Mouse (Mus musculus): ENCODE measurements around the gene Tspan14.

Tspan14 gene

DNA sequence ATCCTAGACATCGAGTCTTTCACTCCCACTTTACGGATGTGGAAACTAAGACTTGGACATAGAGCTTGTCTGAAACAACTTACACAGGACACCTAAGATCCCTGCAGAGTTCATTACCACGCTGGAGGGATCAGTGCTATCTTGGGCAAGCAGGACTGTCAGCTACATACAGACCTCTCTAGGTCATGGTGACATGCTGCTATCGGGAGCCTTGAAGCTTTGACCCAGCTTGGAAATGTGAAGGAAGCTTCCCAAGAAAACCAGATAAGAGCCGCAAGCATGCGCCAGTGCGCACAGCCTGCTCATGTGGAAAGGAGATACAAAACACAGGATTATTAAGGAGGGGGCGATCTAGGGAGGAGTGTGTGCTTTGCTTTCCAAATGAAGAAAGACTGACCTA lies 50.8 kb downstream of the Tspan14 start:
- no peak for DNase-seq

DNA sequence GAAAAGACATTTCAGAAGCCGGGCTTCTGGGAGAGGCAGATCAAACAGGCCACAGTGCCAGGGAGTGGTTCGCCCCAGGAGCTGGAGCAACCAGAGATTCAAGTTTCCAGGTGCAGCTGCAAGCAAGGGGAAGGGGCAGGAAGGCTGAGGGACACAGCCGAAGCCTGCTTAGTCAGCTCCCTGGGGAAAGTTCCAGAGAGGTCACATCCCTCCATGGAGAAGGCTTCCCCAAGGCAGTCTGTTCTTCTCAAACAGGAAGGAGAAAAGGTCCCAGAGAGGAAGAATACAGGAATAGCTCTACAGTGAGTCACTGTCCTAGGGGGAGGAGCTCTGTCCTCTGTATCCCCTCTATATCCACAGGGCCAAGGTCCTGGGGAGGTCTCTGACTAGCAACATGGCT lies 51.9 kb downstream of the Tspan14 start:
- no peak for DNase-seq

DNA sequence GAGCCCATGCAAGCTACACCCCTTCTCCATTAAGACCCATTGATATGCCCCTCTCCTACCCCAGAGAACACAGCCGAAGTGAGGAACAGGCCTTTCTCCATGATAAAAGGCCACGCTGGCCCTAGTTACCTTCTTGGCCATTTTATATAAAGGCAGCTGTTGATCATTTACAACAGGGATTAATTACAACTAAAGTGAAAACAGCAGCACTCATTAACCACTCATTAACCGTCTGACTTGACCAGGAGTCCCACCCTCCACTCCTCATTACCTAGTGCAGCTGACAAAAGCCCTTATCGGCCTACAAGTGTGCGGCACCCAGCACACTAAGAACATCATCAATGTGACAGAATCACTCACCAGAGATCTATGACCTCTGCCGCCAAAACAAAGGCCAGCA lies 52.9 kb downstream of the Tspan14 start:
- DNase-seq, result no peak

DNA sequence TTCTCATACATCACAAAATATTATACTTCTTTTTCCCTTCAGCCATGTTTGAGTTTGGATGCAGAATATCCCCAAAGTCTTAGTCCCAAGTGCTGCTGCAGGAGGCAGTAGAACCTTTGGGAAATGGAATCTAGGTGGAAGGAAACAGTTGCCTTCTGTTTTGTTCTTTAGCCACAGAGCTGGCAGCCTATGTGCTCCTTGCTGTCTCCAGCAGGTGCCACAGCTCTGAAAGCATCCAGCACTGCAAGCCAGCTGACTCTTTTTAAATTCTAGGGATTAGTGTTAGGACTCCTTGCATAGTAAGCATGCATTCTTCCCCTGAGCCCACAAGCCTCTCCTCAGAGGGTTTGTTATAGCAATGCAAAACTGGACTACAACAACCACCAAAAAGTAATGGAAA lies 55.1 kb downstream of the Tspan14 start:
- no peak for DNase-seq

DNA sequence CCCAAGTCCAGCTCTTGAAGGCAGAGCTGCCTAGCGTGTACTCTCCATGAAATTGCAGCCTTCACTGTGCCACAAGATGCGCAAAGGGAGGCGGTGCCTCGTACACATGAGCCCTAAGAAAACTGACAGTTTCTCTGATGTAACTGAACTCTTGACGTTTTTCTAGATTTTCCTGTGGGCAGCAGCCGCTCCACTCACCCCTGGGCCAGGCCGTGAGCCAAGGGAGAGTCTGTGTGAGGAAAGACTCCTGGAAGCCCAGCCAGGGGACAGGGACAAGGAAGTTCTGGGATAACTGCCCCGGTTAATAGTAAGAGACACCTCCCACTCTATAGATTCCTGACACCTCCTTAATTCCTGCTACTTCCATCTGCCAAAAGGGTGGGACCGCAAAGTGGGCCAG lies 57.8 kb downstream of the Tspan14 start:
- no peak for DNase-seq

GRCm38 (mm10) chr14:40906770-40907169 lies 59.8 kb downstream of the Tspan14 start:
- DNase-seq, result no peak

GRCm38 (mm10) chr14:40905813-40906212 lies 60.8 kb downstream of the Tspan14 start:
- DNase-seq, result no peak

GRCm38 (mm10) chr14:40902307-40903055 lies 64.1 kb downstream of the Tspan14 start:
- no peak for DNase-seq

- DNase-seq, result no peak
Measured at GRCm38 (mm10) chr14:40900267-40900666, 66.3 kb downstream of the Tspan14 start.

DNA sequence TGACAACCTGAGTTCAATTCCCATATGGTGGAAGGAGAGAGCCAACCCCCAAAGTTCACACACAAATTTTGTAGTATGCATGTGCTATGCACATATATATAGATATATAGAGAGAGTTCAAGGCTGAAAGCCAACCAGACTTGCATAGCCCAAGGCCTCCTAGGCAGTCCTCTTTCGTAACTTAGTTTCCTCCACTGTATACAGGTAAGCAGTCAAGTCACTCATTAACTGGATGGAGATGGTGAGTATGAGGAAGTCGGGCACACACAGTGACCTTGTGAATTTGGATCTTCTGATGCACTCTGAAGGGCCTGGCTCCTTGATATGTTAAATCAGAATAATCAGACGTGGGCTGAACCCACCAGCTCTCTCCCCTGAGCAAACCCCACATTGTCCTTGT lies 68.7 kb downstream of the Tspan14 start:
- no peak for DNase-seq

- DNase-seq, result no peak
Measured at GRCm38 (mm10) chr14:40895681-40896080, 70.9 kb downstream of the Tspan14 start.

DNA sequence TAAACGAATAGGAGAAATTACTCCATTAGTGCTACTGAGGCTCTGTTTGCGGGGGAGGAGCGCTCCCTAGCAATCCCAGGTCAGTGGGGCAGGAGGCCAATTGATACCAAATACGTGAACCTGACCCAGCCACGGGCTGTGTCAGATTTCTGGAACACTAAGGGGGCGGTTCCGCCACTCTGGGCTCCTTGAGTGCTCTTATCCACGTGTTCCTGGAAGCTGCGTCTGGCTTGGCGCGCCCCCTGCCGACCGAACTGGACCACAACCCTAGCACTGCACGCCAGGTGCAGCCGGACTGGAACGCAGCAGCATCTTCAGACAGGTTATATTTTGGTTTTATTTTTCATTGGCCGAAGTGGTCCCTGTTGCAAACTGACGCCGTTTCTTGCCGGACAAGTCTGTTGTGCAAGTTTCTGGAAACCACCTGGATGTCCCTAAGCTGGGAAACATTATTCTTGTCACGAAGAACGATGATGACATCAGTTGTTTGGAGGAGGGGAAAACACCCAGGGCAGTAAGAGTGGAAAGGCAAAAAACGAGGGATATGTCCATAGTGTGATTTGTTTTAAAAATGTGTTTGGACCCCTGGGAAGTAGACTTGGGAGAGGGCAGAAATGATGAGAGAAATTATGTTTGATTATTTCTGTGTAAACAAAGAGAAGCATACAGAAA lies 71.9 kb downstream of the Tspan14 start:
- DNase-seq, result peak; percentile 50

GRCm38 (mm10) chr14:40893884-40894283 lies 72.7 kb downstream of the Tspan14 start:
- no peak for DNase-seq

DNA sequence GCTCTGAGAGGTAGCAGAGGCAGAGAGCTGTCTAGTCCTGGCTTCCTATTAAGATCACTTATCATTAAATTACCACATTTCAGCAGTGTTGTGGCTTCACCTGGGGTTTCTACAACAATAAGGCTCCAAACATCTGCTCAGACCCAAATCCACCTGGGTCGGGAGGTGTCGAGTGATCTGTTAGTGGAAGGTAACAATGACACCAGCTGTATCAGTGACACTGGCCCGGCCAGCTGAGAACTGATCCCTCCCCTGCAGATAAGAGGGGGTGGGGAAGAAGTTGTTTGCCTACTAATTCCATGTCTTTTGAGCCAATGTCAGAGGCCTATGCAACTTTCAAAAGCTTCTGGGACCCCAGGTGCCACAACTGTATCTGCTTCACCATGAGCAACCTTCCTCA lies 73.4 kb downstream of the Tspan14 start, which contains the start of gene Sh2d4b:
TSS of gene Sh2d4b (minus strand) at position 71 of the 400 bp plus-strand sequence.
- DNase-seq, result no peak

GRCm38 (mm10) chr14:40892326-40892825 lies 74.2 kb downstream of the Tspan14 start:
- no peak for DNase-seq

GRCm38 (mm10) chr14:40891506-40891905 lies 75.1 kb downstream of the Tspan14 start:
- DNase-seq, result no peak

DNA sequence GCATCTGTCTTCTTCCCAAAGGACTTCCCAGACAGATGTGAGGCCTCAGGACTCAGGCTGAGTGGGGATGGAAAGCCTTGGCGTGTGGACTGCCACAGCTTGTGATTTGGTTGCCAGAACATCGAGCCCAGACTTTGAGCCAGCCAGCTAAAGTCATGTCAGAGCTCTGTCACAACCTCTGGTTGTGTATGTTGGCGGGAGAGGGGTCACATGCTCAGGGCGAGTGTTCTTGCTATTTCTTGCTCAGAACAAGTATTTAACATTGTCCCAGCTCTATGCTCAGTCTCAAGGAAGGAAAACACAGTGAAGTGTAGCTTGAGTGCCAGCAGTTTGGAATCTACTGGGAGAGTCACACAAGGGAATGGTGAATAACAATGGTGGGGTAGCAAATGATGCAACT lies 76.9 kb downstream of the Tspan14 start:
- DNase-seq, result no peak

GRCm38 (mm10) chr14:40889181-40889580 lies 77.4 kb downstream of the Tspan14 start:
- no peak for DNase-seq

DNA sequence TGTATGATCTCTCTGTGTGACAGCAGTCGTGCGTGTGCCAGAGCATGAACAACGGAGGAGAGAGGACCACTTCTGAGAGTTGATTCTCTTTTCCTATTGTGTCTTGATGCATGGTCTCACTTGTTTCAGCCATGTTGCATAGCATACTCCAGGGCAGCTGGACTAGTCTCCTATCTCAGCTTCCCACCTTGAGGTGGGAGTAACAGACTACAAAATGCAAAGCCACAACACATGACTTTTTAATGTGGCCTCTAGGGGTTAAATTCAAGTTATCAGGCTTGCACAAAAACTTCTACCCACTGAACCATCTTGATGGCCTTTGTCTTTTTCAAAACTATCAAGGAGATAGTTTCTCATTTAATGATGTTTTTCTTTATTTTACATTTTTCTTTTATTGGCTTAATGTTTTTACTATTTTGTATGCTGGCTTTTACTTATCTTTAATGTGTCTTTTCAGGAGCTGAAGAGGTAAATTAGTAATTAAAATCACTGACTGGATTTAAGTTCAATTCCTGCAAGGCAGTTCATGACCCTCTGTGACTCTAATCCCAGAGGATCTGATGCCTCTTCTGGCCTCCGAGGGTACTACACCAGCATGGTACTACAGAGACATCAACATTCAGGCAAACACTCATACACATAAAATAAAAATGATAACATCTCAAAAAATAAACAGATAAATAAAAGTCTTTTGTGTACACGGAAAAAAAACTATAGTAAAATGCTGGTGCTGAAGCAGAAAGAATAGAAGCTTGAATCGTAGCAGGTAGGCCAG lies 80.0 kb downstream of the Tspan14 start:
- DNase-seq, result no peak

GRCm38 (mm10) chr14:40885752-40886151 lies 80.9 kb downstream of the Tspan14 start:
- no peak for DNase-seq

DNA sequence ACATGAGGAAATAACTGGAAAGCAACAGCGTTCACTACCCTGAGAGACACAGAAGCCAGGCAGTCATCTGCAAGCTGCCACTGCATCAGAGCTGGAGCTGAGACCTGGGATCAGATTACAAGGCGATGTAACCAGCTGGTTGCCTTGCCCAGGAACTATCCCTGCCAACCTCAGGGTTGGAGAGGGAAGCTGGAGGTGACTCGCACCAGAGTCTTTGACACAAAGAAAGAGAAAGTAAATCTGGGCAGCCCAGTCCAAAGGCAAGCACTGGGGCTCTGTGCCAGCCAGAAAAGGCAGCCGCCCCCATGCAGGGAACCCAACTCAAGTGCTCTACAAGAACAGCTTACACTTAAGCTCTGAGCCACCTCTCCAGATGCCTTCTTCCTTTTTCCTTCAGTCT lies 81.4 kb downstream of the Tspan14 start:
- DNase-seq, result no peak

DNA sequence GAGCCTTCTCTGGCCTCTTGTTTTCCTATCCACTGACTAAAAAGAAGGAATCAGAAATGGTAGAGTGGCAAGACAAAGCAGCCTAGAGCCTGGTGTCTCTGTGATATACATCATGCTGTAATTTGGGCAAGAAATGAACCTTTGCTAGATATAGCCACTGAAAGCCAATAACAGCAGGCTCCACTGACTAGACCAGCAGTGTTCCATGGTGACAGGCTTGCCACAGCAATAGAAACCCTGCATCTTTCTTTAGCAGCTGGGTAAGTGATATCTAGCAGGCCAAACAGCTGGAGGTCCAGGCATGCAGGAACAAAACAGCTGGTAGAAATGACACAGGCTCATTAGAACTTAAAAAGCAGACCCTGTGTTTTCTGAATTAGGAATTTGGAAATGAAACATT lies 92.0 kb downstream of the Tspan14 start:
- no peak for DNase-seq

DNA sequence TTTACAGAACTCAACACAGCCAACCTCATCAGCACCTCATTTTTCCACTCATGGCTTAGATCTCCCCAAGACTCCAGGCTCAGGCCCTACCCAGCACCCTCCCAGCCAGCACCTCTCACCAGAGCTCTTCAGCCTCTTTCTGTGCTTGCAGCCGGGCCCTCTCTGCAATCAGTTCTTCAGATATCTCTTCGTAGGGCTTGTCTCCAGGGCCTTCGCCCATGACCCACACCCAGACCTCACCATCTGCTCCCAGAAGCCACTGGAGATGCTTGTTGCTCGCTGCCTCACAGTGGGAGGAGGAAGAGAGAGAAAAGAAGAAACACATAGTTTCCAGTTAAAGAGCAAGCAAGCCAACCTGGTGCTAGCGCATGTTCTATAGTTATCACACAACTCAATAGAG lies 92.6 kb downstream of the Tspan14 start:
- DNase-seq, result no peak

DNA sequence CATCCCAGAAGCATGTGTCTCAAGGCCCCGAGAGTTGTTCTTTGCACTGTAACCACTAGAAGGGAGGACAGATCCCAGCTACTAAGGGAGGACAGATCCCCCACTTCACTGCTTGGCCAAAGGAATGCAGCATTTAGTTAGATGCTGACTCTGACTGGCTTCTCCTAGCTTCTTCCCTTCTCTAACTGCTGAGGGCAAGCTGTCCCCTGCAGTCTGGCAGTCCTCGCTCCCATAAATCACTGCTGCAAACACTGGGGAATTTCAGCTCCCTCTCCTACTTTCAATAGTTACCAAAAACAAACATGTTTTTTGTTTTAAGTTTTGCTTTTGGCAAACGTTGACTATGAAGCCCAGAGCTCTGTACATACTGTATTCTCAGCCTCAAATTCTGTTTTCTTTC lies 96.0 kb downstream of the Tspan14 start:
- DNase-seq, result no peak

All from cerebellum, adult 8-10 months (tissue).